Mouse (Mus musculus): Measurements from ENCODE around the gene Il17rc.

- TF ChIP-seq CTCF (IDR thresholded peaks at IDR 0.05; ENCODE audit: low read depth, low read length) (no peak), POLR2A (IDR thresholded peaks at IDR 0.05; ENCODE audit: extremely low read depth, insufficient read depth, low read length) (no peak)
Observed at GRCm38 (mm10) chr6:113502801-113503200, 31.6 kb downstream of the Il17rc start.

Measured in liver, adult 2 months (tissue).